Mouse (Mus musculus) frontal cortex, postnatal 25 days (tissue): ENCODE measurements around the gene Sarm1.
"Not testable (repeated sequence)": the region's sequence is repeated elsewhere in the genome, so short reads cannot be mapped to it uniquely, and the experiment has no call there.

Source experiments
- DNase-seq, 2 experiments: peaks; one replicate each; pipeline ENCODE4 v3.0.0; 2022; ENCODE audit warnings: low spot score in 2 of 2

Sarm1 gene

DNA sequence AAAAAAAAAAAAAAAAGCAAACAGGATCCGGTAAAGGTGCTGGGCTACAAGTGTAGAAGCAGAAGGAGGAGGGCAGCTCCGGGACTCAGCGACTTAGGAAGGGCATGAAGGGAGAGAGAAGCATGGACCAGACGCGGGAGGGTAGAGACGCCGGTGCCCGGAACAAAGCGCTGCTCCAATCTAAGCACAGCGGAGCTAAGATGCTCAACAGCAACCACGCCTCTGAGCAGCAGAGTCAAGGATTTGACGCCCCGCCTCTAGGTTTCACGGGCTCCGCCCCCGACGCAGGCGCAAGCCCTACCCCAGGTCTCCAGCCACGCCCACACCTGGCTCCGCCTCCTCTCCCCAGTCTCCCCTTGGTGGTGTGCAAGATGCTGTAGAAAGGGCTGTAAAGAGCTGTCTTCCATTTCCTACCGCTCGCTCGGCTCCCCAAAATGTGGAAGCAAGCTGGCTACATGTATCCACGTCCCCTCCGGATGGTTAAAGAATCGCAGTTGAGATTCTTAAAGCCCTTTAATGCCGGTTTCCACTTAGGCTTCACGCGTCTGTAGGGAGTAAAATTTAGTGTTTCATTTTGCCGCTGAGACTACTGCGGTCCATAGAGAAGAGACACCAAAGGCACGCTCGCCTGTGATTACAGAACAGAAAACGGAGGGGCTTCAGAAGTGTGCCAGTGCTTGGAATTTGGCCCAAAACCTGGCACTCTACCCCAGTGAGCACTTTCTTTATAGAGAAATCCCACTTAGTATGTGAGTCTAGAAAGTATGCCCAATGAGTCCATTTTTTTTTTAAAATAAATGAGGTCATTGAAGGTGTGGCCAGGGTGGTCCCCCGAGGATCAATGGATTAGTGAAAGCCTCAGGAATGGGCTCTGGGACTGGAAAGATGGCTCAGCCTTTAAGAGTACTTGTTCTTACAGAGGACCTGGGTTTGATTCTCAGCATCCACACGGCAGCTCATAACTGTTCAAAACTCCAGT is at the start of gene Sarm1:
Gene Sarm1 (minus strand): TSS at position 211 of the 979 bp plus-strand sequence.
- DNase-seq, result peak; percentile 86 to 87

- DNase-seq, result no peak
Observed at GRCm38 (mm10) chr11:78545181-78545580, 47.6 kb upstream of the Sarm1 start.

DNA sequence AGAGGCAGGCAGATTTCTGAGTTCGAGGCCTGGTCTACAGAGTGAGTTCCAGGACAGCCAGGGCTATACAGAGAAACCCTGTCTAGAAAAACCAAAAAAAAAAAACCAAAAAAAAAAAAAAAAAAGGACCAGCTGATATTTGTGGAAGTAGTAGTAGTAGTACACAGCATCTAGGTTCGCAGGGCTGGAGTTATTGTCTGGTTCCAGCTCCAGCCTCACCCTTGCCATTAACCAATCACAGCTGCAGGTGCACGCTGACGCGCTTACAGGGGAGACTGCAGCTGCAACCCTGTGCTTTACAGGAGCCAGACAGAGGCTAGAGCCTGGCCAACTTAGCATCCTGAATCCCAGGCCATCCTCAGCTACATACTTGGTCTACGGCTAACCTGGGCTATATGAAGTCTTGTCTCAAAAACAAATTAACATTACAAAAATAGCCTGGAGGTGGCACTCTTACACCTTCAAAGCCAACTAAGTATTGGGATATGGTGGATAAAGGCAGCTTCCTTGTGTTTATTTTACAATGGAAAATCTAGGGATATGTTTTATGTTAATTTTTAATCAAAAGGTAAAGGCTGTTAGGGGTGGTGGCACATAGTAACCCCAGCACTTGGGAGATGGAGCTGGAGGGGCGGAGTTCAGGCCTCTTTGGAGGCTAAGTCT is 47.0 kb upstream of the Sarm1 start:
- DNase-seq, result no peak

DNA sequence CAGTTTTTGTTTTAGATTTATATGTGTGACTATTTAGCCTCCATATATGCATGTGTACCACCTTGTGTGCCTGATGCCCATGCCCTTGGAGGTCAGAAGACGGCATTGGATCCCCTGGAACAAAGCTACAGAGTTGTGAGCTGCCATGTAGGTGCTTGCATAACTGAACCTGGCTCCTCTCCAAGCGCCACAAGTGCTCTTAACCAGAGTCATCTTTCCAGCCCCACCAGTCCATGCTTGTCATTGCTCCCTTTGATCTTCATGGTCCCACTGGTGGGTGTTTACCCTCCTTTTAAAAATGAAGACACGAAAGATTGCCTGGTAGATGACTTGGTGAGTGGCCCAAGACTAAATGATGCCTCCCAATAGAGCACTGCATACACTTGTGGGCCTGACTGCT is 42.8 kb upstream of the Sarm1 start:
- no peak for DNase-seq

DNA sequence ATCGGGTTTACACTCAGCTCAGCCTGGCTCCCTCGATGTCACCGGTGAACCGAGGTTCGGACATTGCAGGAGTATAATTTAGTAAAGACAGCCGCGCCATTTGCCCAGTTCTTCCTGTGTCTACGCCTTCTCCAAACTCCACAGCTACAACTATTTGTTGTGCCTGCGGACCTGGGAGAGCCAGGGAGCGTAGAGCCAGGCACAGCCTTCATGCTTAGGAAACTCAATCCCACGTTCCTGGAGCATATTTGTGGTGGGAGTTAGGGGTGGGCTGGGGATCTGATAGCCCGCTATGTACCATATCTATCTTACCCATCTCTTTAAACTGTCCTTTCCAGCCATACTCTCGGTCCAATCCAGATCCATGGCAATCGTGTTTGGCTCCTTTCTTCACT is 39.1 kb upstream of the Sarm1 start:
- no peak for DNase-seq

- peak; percentile 92 to 93 for DNase-seq
Observed at GRCm38 (mm10) chr11:78536080-78536689, 38.6 kb upstream of the Sarm1 start, which contains the start of the genes Tnfaip1 and Ift20. TSS of gene Tnfaip1 (minus strand) at chr11:78536332. TSS of gene Ift20 (plus strand) at chr11:78536361.

GRCm38 (mm10) chr11:78535376-78536079 is 38.0 kb upstream of the Sarm1 start:
- DNase-seq, result no peak

GRCm38 (mm10) chr11:78534516-78534915 is 37.0 kb upstream of the Sarm1 start:
- DNase-seq, result no peak

DNA sequence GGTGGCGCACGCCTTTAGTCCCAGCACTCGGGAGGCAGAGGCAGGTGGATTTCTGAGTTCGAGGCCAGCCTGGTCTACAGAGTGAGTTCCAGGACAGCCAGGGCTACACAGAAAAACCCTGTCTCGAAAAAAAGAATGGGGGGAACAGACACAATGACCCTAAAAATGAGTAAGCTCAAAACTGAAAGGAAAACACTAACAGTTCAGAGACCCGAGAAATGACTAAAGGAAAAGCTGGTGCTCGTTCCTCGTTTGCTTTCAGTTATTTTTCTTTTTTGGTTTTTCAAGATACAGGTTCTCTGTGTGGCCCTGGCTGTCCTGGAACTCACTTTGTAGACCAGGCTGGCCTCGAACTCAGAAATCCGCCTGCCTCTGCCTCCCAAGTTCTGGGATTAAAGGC is 34.0 kb upstream of the Sarm1 start:
- DNase-seq, result not testable (repeated sequence)

GRCm38 (mm10) chr11:78531046-78531445 is 33.5 kb upstream of the Sarm1 start:
- no peak for DNase-seq

DNA sequence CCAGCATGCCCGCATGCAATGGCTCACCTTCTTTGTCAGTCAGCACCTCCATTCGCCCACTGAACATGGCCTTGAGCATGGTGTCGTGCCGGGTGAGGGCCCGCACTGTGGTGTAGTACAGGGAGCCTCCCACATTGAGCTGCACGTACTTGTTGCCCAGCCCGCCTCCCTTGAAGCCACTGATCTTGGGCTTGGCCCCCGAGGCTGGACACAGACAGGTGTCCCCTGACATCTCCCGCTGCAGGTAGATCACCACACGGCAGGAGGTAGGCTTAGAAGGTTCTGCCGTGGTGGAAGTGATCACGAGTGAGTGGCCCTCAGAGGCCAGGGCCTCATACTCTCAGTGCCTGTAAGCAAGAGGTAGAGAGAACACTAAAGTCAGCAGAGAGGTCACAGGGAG is 32.4 kb upstream of the Sarm1 start:
- no peak for DNase-seq

DNA sequence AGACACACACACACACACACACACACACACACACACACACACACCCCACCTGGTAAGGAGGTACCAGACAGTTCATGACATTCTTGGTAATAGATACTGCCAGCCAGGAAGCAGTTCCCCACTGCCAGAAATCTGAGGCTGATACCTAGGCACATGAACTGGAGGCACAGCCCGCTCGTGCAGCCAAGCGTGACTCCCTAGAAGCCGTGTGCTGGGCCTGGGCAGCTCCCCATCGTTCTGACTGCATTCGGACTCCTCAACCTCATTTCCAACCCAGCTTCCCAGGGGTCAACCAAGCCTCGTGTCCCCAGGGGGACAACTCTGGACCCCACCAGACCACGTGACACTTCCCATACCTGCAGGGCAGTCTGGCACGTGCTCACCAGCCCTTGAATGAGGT is 31.2 kb upstream of the Sarm1 start:
- DNase-seq, result no peak

DNA sequence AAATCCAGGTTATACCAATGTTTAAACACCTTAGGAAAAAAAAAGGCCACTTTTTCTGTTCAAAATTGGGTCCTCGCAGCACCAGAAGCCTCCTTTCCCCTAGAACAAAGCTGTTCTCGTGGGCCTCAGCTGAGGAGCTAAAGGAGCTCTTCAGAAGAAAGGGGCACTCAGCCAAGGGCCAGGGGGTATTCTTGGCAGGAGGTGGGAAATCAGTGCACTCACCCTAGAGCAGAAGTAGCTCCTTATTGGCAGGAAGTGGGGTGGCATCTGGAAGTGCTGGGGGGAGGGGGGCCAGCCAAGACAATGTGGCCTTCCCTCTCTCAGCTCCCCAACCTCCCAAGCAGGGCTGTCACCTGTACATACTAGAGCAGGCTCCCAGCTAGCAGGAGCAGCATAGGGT is 27.3 kb upstream of the Sarm1 start:
- no peak for DNase-seq

DNA sequence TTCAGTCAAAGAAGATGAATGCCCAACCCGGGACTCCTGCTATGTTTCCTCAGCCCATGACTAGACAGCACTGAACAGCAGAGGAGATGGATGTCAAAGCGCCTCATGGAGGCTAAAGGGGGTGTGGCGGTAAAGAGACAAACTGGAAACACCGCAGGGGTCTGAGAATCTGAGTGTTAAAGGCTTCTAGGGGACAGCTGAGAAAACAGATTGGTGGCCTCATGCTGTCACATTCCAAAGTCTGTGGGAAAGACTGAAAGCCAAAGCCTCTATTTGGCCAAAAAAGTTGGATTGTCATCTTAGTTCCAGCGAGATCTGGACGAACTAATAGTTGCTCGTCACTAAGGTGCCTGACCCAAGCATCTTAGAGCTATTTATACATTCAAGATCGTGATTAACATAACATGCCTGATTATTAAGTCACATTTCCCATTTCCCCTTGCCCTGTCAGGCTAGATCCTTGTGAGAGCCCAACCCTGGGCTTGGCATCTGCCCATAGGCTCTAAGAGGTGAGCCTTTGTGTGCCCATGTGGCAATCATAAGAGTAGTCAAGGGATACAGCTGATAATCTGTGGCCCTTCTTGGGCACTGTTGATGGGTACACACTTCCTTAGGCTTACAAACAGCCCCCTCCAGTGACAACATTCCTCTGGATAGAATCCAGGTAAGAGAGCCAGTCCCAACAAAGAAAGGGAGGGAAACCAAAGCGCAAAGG is 25.8 kb upstream of the Sarm1 start:
- DNase-seq, result no peak

- no peak for DNase-seq
Observed at GRCm38 (mm10) chr11:78522481-78522997, 25.0 kb upstream of the Sarm1 start.

DNA sequence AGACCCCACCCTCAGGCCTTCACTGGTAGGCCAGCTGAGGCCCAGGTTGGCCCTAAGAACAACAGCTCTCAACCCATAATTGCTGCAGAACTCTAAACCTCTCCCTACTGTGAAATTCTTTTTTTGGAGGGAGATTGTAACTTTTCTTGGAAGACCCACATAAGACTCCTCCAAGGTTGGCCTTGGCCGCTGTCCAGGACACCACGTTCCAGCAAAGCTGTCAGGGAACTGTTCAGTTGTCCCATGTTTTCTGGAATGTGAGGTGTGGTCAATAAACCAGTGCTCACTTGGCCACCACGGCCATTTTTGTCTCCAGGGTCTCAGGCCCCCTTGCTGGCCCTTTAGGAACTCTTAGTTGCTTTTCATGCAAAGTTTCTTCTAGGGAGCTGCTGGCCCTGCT is 24.3 kb upstream of the Sarm1 start:
- DNase-seq, result no peak

GRCm38 (mm10) chr11:78518931-78519330 is 21.4 kb upstream of the Sarm1 start:
- no peak for DNase-seq

DNA sequence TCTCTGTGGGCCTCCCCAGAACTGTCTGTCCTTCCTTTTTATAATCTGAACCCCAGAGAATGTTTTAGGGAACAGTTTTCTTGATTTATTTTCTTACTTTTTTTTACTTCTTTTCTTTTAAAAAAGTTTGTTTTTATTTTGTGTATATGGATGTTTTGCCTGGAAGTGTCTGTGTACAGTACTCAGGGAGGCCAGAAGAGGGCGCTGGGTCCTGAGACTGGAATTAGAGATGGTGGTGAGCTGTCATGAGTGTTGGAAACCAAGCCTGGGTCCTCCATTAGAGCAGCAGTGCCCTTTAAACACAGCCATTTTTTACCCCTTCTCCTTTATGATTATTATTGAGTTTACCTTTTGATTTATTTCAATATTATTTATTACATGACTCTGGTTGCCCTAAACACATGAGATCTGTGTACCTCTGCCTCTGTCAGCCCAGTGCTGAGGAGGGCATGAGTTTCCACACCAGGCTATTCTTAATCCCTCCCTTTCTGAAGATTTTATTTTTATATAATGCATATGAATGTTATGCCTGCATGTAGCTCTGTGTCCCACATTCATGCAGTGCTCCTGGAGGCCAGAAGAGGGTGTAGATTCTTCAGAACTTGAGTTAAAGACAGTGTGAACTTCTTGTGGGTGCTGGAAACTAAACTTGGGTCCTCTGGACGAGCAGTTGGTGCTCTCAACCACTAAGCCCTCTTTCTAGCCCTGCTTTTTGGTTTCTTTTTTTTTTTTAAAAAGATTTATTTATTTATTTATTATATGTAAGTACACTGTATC is 18.2 kb upstream of the Sarm1 start:
- no peak for DNase-seq

GRCm38 (mm10) chr11:78513106-78513790 is 15.7 kb upstream of the Sarm1 start:
- no peak for DNase-seq
